Mouse (Mus musculus): Measurements from ENCODE around the gene Ftsj1. TPM values are rescaled to one million over a fixed set of nuclear protein-coding genes. Genes with fewer than 3 reads are reported as not detected.

Ftsj1 gene
- total and polyA plus RNA-seq, 3 experiments = 51.8 to 124 TPM; not detected in 1

Other genes with a start within 250 kb of the Ftsj1 start
- not detected in 2 replicates for gene Glod5, start 233.9 kb downstream of the Ftsj1 start, total RNA-seq (2012; rRNA removed)
- gene Glod5, start 233.9 kb downstream of the Ftsj1 start, polyA plus RNA-seq (2012; ENCODE audit: insufficient read depth in 1 of 2, insufficient read length in 2 of 2, low read depth in 1 of 2, low replicate concordance in 2 of 2, missing spikeins in 1 of 2) = under 1 TPM in 1 of 2 experiments, not detected in 1; 0.11 TPM
- 103 and 104 TPM in 2 replicates for gene Suv39h1, start 177.6 kb downstream of the Ftsj1 start, total RNA-seq (2012; rRNA removed)
- 100 to 1,000 TPM; 122 to 129 TPM for gene Suv39h1, start 177.6 kb downstream of the Ftsj1 start, polyA plus RNA-seq (2012; ENCODE audit: insufficient read depth in 1 of 2, insufficient read length in 2 of 2, low read depth in 1 of 2, low replicate concordance in 2 of 2, missing spikeins in 1 of 2)
- gene Was, start 161.9 kb downstream of the Ftsj1 start, total RNA-seq (2012; rRNA removed) = 133 and 146 TPM in 2 replicates
- gene Was, start 161.9 kb downstream of the Ftsj1 start, polyA plus RNA-seq (2012; ENCODE audit: insufficient read depth in 1 of 2, insufficient read length in 2 of 2, low read depth in 1 of 2, low replicate concordance in 2 of 2, missing spikeins in 1 of 2) = 100 to 1,000 TPM in 1 of 2 experiments, not detected in 1; 167 TPM
- 23.8 and 29.6 TPM in 2 replicates for gene Wdr13, start 119.5 kb downstream of the Ftsj1 start, total RNA-seq (2012; rRNA removed)
- gene Wdr13, start 119.5 kb downstream of the Ftsj1 start, polyA plus RNA-seq (2012; ENCODE audit: insufficient read depth in 1 of 2, insufficient read length in 2 of 2, low read depth in 1 of 2, low replicate concordance in 2 of 2, missing spikeins in 1 of 2) = 10 to 100 TPM in 1 of 2 experiments, not detected in 1; 46.8 TPM
- gene Rbm3, start 106.5 kb downstream of the Ftsj1 start, total RNA-seq (2012; rRNA removed) = 906 and 1,021 TPM in 2 replicates
- 100 to 1,000 TPM in 1 of 2 experiments, not detected in 1; 750 TPM for gene Rbm3, start 106.5 kb downstream of the Ftsj1 start, polyA plus RNA-seq (2012; ENCODE audit: insufficient read depth in 1 of 2, insufficient read length in 2 of 2, low read depth in 1 of 2, low replicate concordance in 2 of 2, missing spikeins in 1 of 2)
- 8.0 and 10.1 TPM in 2 replicates for gene Tbc1d25, start 76.2 kb downstream of the Ftsj1 start, total RNA-seq (2012; rRNA removed)
- gene Tbc1d25, start 76.2 kb downstream of the Ftsj1 start, polyA plus RNA-seq (2012; ENCODE audit: insufficient read depth in 1 of 2, insufficient read length in 2 of 2, low read depth in 1 of 2, low replicate concordance in 2 of 2, missing spikeins in 1 of 2) = 10 to 100 TPM in 1 of 2 experiments, not detected in 1; 23.4 TPM
- 99.4 and 103 TPM in 2 replicates for gene Ebp, start 58.9 kb downstream of the Ftsj1 start, total RNA-seq (2012; rRNA removed)
- gene Ebp, start 58.9 kb downstream of the Ftsj1 start, polyA plus RNA-seq (2012; ENCODE audit: insufficient read depth in 1 of 2, insufficient read length in 2 of 2, low read depth in 1 of 2, low replicate concordance in 2 of 2, missing spikeins in 1 of 2) = 100 to 1,000 TPM in 1 of 2 experiments, not detected in 1; 133 TPM
- 3.5 and 4.5 TPM in 2 replicates for gene Porcn, start 45.9 kb downstream of the Ftsj1 start, total RNA-seq (2012; rRNA removed)
- 10 to 100 TPM in 1 of 2 experiments, not detected in 1; 16.1 TPM for gene Porcn, start 45.9 kb downstream of the Ftsj1 start, polyA plus RNA-seq (2012; ENCODE audit: insufficient read depth in 1 of 2, insufficient read length in 2 of 2, low read depth in 1 of 2, low replicate concordance in 2 of 2, missing spikeins in 1 of 2)
- 63.5 and 100 TPM in 2 replicates for gene Slc38a5, start 18.7 kb upstream of the Ftsj1 start, total RNA-seq (2012; rRNA removed)
- 100 to 1,000 TPM in 1 of 2 experiments, not detected in 1; 146 TPM for gene Slc38a5, start 18.7 kb upstream of the Ftsj1 start, polyA plus RNA-seq (2012; ENCODE audit: insufficient read depth in 1 of 2, insufficient read length in 2 of 2, low read depth in 1 of 2, low replicate concordance in 2 of 2, missing spikeins in 1 of 2)
- not detected in 2 replicates for gene Ssxb10, start 75.0 kb upstream of the Ftsj1 start, total RNA-seq (2012; rRNA removed)
- gene Ssxb10, start 75.0 kb upstream of the Ftsj1 start, polyA plus RNA-seq (2012; ENCODE audit: insufficient read depth in 1 of 2, insufficient read length in 2 of 2, low read depth in 1 of 2, low replicate concordance in 2 of 2, missing spikeins in 1 of 2) = not detected
- not detected in 2 replicates for gene Ssxb9, start 114.6 kb upstream of the Ftsj1 start, total RNA-seq (2012; rRNA removed)
- gene Ssxb9, start 114.6 kb upstream of the Ftsj1 start, polyA plus RNA-seq (2012; ENCODE audit: insufficient read depth in 1 of 2, insufficient read length in 2 of 2, low read depth in 1 of 2, low replicate concordance in 2 of 2, missing spikeins in 1 of 2) = not detected
- gene Ssxb1, start 160.9 kb upstream of the Ftsj1 start, total RNA-seq (2012; rRNA removed) = not detected in 2 replicates
- not detected for gene Ssxb1, start 160.9 kb upstream of the Ftsj1 start, polyA plus RNA-seq (2012; ENCODE audit: insufficient read depth in 1 of 2, insufficient read length in 2 of 2, low read depth in 1 of 2, low replicate concordance in 2 of 2, missing spikeins in 1 of 2)
- not detected in 2 replicates for gene Ssxb2, start 209.3 kb upstream of the Ftsj1 start, total RNA-seq (2012; rRNA removed)
- gene Ssxb2, start 209.3 kb upstream of the Ftsj1 start, polyA plus RNA-seq (2012; ENCODE audit: insufficient read depth in 1 of 2, insufficient read length in 2 of 2, low read depth in 1 of 2, low replicate concordance in 2 of 2, missing spikeins in 1 of 2) = not detected